Mouse (Mus musculus): ENCODE measurements around the gene Stk39. TPM values are rescaled to one million over a fixed set of nuclear protein-coding genes. Genes with fewer than 3 reads are reported as not detected.

The Stk39 gene
- polyA plus RNA-seq, 1 experiment from 2014 or later = 7.8 TPM

DNA sequence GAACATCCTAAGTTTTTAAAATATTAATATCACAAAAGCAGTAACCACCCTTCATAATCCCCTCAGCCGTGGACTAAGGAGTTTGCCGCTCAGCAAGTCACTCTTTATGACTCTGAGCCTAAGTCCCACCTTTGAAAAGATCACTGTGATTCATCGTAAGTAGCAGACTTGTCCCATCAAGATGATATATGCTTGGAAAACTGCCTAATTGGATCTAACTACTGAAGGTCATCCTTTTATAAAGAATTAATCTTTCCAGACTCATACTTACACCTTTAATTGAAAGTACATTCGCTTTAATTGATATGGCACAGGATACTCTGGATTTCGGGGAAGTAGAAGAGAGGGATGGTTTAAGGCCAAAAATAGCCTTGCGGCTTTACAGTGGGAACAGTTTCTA lies 201.2 kb downstream of the Stk39 start:
- no peaks in the 10 kb centered on the region for H3K36me3 ChIP-seq (ENCODE audit: control insufficient read depth, insufficient read depth, low read length)
- no peaks in the 10 kb centered on the region for H3K9me3 ChIP-seq (ENCODE audit: control insufficient read depth, low read length)
- no peaks in the 10 kb centered on the region for H3K27me3 ChIP-seq (replicated peaks; ENCODE audit: control insufficient read depth, insufficient read depth, low read length)
- ATAC-seq (replicated peaks; ENCODE audit: low FRiP score) = no peak
- no peak overlapping the region for H3K9ac ChIP-seq (ENCODE audit: low read depth, low read length)
- H3K4me2 ChIP-seq = no peak overlapping the region
- no peak overlapping the region for H3K27ac ChIP-seq (ENCODE audit: low read depth, low read length)
- no peaks in the 10 kb centered on the region for H3K4me1 ChIP-seq (replicated peaks; ENCODE audit: control insufficient read depth, insufficient read depth, low read length)
- WGBS = 86% methylated on average over 6 of the region's 6 CpGs
- no peak for DNase-seq (ENCODE audit: low spot score)
- H3K4me3 ChIP-seq (ENCODE audit: low read depth, low read length) = no peak overlapping the region

DNA sequence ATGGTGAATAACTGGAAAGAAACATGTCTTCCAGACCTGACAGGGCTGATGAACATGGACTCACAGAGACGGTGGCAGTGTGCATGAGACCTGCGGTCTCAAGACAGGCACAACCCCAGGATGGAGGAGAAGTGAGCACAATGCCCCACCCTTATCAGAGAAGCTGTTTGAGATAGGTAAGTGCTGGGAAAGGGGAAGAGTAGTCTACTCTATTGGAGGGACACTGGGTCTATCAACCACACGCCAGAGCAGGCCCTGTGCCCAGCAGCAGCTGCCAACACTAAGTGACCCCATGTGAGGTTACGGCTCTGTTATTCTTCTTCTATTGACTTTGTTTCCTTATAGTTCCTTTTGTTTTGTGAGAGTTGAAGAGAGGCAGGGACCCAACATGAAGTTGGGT lies 202.4 kb downstream of the Stk39 start:
- H3K9me3 ChIP-seq (ENCODE audit: control insufficient read depth, low read length) = no peaks in the 10 kb centered on the region
- no peak overlapping the region for H3K27ac ChIP-seq (ENCODE audit: low read depth, low read length)
- WGBS = 84% methylated on average over 4 of the region's 4 CpGs
- no peaks in the 10 kb centered on the region for H3K36me3 ChIP-seq (ENCODE audit: control insufficient read depth, insufficient read depth, low read length)
- H3K4me1 ChIP-seq (replicated peaks; ENCODE audit: control insufficient read depth, insufficient read depth, low read length) = no peaks in the 10 kb centered on the region
- no peaks in the 10 kb centered on the region for H3K27me3 ChIP-seq (replicated peaks; ENCODE audit: control insufficient read depth, insufficient read depth, low read length)
- DNase-seq (ENCODE audit: low spot score) (no peak), ATAC-seq (replicated peaks; ENCODE audit: low FRiP score) (no peak)
- H3K4me3 ChIP-seq (ENCODE audit: low read depth, low read length) = no peak overlapping the region
- H3K9ac ChIP-seq (ENCODE audit: low read depth, low read length) = no peak overlapping the region
- no peak overlapping the region for H3K4me2 ChIP-seq

DNA sequence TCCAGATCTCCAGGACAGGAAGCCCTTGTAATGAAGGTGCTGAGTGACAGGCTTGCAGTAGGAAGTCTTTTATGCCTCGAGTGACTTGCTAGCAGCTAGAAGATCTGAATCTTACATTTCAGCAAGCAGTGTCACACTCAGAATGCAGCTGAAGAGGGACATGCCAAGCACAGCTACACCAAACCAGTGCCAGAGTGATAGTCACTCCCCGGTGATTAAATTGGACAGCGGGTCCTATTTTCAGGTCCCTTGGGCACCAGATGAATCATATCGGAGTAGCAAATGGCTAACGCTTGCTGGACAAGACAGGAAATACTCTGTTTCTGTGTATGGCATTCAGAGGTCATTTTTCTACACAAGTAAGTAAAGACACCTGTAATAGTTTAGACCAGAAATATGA lies 207.2 kb downstream of the Stk39 start:
- 87% methylated on average over 5 of the region's 5 CpGs for WGBS
- no peak for ATAC-seq (replicated peaks; ENCODE audit: low FRiP score)
- Histone ChIP-seq H3K4me2 (no peak overlapping the region), H3K4me3 (ENCODE audit: low read depth, low read length) (no peak overlapping the region), H3K4me1 (replicated peaks; ENCODE audit: control insufficient read depth, insufficient read depth, low read length) (no peaks in the 10 kb centered on the region), H3K9ac (ENCODE audit: low read depth, low read length) (no peak overlapping the region), H3K27ac (ENCODE audit: low read depth, low read length) (no peak overlapping the region), H3K36me3 (ENCODE audit: control insufficient read depth, insufficient read depth, low read length) (no peaks in the 10 kb centered on the region), H3K9me3 (ENCODE audit: control insufficient read depth, low read length) (no peaks in the 10 kb centered on the region), H3K27me3 (replicated peaks; ENCODE audit: control insufficient read depth, insufficient read depth, low read length) (no peaks in the 10 kb centered on the region)
- DNase-seq (ENCODE audit: low spot score) = no peak

DNA sequence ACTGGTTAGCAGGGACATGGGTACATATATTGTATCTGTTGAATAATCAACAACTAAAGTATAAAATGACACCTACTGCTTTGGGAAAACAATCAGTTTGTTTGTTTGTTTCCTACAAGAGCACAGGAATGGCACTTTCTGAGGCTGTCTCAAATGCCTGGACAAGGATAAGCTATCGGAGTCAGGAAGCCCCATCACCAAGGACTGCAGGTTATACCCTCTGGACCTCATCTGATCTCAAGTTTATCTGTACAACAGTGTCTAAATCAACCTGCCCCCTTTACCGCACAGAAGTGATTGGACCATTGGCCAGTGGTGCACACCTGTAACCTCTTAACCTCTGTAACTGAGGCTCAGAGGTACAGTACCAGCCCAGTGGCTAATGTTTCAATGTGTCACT lies 211.2 kb downstream of the Stk39 start:
- Histone ChIP-seq H3K4me1 (replicated peaks; ENCODE audit: control insufficient read depth, insufficient read depth, low read length) (no peaks in the 10 kb centered on the region), H3K27ac (ENCODE audit: low read depth, low read length) (no peak overlapping the region), H3K4me2 (no peak overlapping the region), H3K9me3 (ENCODE audit: control insufficient read depth, low read length) (no peaks in the 10 kb centered on the region), H3K9ac (ENCODE audit: low read depth, low read length) (no peak overlapping the region), H3K27me3 (replicated peaks; ENCODE audit: control insufficient read depth, insufficient read depth, low read length) (no peaks in the 10 kb centered on the region), H3K36me3 (ENCODE audit: control insufficient read depth, insufficient read depth, low read length) (no peaks in the 10 kb centered on the region), H3K4me3 (ENCODE audit: low read depth, low read length) (no peak overlapping the region)
- DNase-seq (ENCODE audit: low spot score) (no peak), ATAC-seq (replicated peaks; ENCODE audit: low FRiP score) (no peak)
- WGBS = 90% methylated on average over 2 of the region's 2 CpGs

DNA sequence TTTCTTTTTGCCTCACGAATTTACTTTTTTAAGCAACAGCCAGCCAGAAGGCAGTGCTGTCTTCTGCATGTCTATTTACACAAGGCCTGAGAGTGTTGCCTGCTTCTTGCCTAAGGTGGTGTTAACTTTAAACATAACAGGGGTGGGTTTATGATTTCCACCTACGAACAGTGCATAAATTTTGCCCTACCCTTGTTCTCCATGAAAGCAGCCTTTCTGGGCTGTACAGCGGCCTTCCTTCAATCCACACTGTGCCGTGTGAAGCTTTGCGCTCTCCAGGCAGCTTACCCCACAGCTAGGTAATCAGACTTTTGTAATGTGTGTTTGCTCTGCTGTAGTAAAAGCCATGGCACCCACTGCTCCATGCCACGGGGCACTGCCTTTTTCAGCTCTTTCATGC lies 214.5 kb downstream of the Stk39 start:
- Histone ChIP-seq H3K4me3 (ENCODE audit: low read depth, low read length) (no peak overlapping the region), H3K27ac (ENCODE audit: low read depth, low read length) (no peak overlapping the region), H3K9ac (ENCODE audit: low read depth, low read length) (no peak overlapping the region), H3K4me2 (no peak overlapping the region), H3K9me3 (ENCODE audit: control insufficient read depth, low read length) (no peaks in the 10 kb centered on the region), H3K27me3 (replicated peaks; ENCODE audit: control insufficient read depth, insufficient read depth, low read length) (no peaks in the 10 kb centered on the region), H3K36me3 (ENCODE audit: control insufficient read depth, insufficient read depth, low read length) (no peaks in the 10 kb centered on the region), H3K4me1 (replicated peaks; ENCODE audit: control insufficient read depth, insufficient read depth, low read length) (no peaks in the 10 kb centered on the region)
- ATAC-seq (replicated peaks; ENCODE audit: low FRiP score) (no peak), DNase-seq (ENCODE audit: low spot score) (no peak)
- WGBS = 72% methylated on average over 6 of the region's 6 CpGs

DNA sequence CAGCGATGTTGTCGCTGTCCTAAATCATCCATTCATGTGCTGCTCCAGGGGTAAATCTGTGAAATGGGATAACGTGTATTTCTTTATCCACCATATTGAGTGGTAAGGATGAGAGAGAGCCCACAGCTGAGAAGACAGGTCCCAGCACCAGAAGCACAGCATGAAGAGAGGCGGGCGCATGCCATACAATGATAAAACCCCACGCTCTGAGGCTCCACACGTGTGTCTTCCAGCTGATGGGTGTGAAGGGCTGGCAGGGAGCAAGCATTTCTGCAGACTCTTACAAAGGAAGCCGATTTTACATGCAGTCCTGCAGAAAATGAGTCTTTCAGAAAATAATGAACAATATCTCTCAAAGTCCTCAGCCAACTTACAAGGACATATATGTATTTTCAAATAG lies 215.6 kb downstream of the Stk39 start:
- Histone ChIP-seq H3K36me3 (ENCODE audit: control insufficient read depth, insufficient read depth, low read length) (no peaks in the 10 kb centered on the region), H3K9me3 (ENCODE audit: control insufficient read depth, low read length) (no peaks in the 10 kb centered on the region), H3K9ac (ENCODE audit: low read depth, low read length) (no peak overlapping the region), H3K27ac (ENCODE audit: low read depth, low read length) (no peak overlapping the region), H3K4me2 (no peak overlapping the region), H3K4me1 (replicated peaks; ENCODE audit: control insufficient read depth, insufficient read depth, low read length) (no peaks in the 10 kb centered on the region), H3K4me3 (ENCODE audit: low read depth, low read length) (no peak overlapping the region), H3K27me3 (replicated peaks; ENCODE audit: control insufficient read depth, insufficient read depth, low read length) (no peaks in the 10 kb centered on the region)
- DNase-seq (ENCODE audit: low spot score) (no peak), ATAC-seq (replicated peaks; ENCODE audit: low FRiP score) (no peak)
- 85% methylated on average over 8 of the region's 8 CpGs for WGBS

DNA sequence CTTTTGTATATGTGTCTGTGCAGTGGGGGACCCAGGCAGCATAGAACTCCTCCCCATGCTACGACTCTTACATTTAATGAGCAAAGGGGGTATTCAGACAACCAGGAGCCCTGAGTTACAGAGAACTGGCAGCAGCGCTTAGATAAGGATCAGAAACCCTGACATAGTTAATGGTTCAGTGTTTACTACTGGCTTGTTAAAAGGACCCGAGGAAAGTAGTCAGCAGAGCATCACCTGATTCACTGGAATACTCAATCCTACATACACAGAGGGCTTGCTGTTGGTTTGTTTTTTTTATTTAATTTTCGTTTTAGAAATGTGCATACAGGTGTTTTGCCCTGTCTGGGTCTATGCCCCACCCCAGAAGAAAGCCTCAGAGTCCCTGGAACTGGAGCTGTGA lies 217.3 kb downstream of the Stk39 start:
- ATAC-seq (replicated peaks; ENCODE audit: low FRiP score) (no peak), DNase-seq (ENCODE audit: low spot score) (no peak)
- Histone ChIP-seq H3K27ac (ENCODE audit: low read depth, low read length) (no peak overlapping the region), H3K36me3 (ENCODE audit: control insufficient read depth, insufficient read depth, low read length) (no peaks in the 10 kb centered on the region), H3K4me2 (no peak overlapping the region), H3K4me3 (ENCODE audit: low read depth, low read length) (no peak overlapping the region), H3K27me3 (replicated peaks; ENCODE audit: control insufficient read depth, insufficient read depth, low read length) (no peaks in the 10 kb centered on the region), H3K9ac (ENCODE audit: low read depth, low read length) (no peak overlapping the region), H3K9me3 (ENCODE audit: control insufficient read depth, low read length) (no peaks in the 10 kb centered on the region), H3K4me1 (replicated peaks; ENCODE audit: control insufficient read depth, insufficient read depth, low read length) (no peaks in the 10 kb centered on the region)
- WGBS = 48% methylated on average over 4 of the region's 4 CpGs

DNA sequence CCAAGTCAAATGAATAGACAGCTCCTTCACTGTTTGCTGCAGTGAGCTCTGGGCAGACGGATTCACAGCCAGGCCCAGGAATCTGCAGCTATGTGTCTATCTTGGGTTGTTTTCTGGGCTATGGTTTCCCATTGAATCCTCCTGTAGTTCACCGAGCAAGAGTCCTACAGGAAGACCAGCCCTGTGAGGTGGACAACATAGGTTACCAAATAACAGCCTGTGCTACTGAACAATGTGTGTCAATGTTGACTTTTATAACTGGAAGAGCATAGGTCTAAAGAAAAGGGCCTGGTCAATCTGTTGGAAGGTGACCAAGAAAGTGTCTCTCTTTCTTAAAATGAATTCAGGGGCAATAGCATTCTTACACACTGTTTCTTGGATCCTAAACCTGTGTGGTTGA lies 218.8 kb downstream of the Stk39 start:
- Histone ChIP-seq H3K27me3 (replicated peaks; ENCODE audit: control insufficient read depth, insufficient read depth, low read length) (no peaks in the 10 kb centered on the region), H3K4me1 (replicated peaks; ENCODE audit: control insufficient read depth, insufficient read depth, low read length) (no peaks in the 10 kb centered on the region), H3K9ac (ENCODE audit: low read depth, low read length) (no peak overlapping the region), H3K36me3 (ENCODE audit: control insufficient read depth, insufficient read depth, low read length) (no peaks in the 10 kb centered on the region), H3K27ac (ENCODE audit: low read depth, low read length) (no peak overlapping the region), H3K4me2 (no peak overlapping the region), H3K4me3 (ENCODE audit: low read depth, low read length) (no peak overlapping the region), H3K9me3 (ENCODE audit: control insufficient read depth, low read length) (no peaks in the 10 kb centered on the region)
- 84% methylated on average over 2 of the region's 2 CpGs for WGBS
- DNase-seq (ENCODE audit: low spot score) (no peak), ATAC-seq (replicated peaks; ENCODE audit: low FRiP score) (no peak)

DNA sequence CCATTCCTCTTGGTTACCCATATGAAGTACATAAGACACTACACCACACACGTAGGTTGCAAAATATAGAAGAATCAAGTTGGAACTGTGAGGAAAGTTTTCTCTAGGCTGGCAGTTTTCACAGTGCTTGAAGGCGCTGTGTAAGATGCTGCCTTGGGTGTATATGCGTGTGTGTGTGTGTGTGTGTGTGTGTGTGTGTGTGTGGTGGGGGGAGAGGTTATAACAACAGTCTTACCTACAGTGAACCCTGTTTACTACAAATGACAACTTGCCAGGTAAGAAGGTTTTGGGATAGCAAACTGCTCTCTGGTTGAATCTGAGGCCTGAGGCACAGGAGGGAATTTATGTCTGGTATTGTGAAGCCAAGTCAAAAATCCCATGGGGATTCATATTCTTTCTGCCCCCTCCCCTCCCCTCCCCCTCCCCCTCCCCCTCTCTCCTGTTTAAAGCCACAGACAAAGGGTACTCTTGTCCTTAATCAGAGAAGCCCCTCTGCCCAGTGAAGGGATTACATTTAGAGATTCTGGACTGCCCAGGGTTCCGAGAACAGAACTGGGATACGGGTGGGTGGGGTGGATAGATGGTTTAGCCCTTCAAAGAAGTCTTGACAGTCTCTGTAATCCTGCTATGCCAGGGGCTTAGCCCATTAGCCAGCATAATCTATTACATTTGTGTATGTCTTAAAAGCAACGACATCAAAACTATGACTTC lies 219.9 kb downstream of the Stk39 start:
- H3K9ac ChIP-seq (ENCODE audit: low read depth, low read length) = no peak overlapping the region
- H3K27me3 ChIP-seq (replicated peaks; ENCODE audit: control insufficient read depth, insufficient read depth, low read length) = no peaks in the 10 kb centered on the region
- no peak for DNase-seq (ENCODE audit: low spot score)
- H3K27ac ChIP-seq (ENCODE audit: low read depth, low read length) = no peak overlapping the region
- H3K36me3 ChIP-seq (ENCODE audit: control insufficient read depth, insufficient read depth, low read length) = no peaks in the 10 kb centered on the region
- H3K4me3 ChIP-seq (ENCODE audit: low read depth, low read length) = no peak overlapping the region
- 85% methylated on average over 6 of the region's 6 CpGs for WGBS
- no peaks in the 10 kb centered on the region for H3K4me1 ChIP-seq (replicated peaks; ENCODE audit: control insufficient read depth, insufficient read depth, low read length)
- no peak for ATAC-seq (replicated peaks; ENCODE audit: low FRiP score)
- H3K9me3 ChIP-seq (ENCODE audit: control insufficient read depth, low read length) = no peaks in the 10 kb centered on the region
- H3K4me2 ChIP-seq = no peak overlapping the region

Measured in liver, embryonic 11.5 days (tissue).